Mouse (Mus musculus) kidney, postnatal 0 days (tissue): ENCODE data around the gene Mageb18. TPM values are rescaled to one million over a fixed set of nuclear protein-coding genes. Genes with fewer than 3 reads are reported as not detected.

ENCODE experiments used
- ATAC-seq: fragments of 200-750 bp; cut with Nextera tagmentation; replicated peaks from 2 replicates; pipeline ENCODE4 v1.8.0; 2017; ENCODE audit warnings: low read depth, moderate number of reproducible peaks, moderate TSS enrichment, moderate library complexity; ENCODE audit not compliant: low FRiP score
- DNase-seq: peaks from one replicate; pipeline ENCODE4 v3.0.0-alpha.2; 2016; ENCODE audit warnings: low spot score
- H3K27ac ChIP-seq: fragments of 300-500 bp; sonication (generic); 2 replicates; pipeline ENCODE4 v1.5.1; 2014; ENCODE audit warnings: mild to moderate bottlenecking
- H3K27me3 ChIP-seq: fragments of 300-500 bp; sonication (generic); 2 replicates; pipeline ENCODE4 v1.6.1; 2014; ENCODE audit warnings: low read length, mixed read lengths; ENCODE audit not compliant: insufficient read depth
- H3K36me3 ChIP-seq: fragments of 300-500 bp; sonication (generic); 2 replicates; pipeline ENCODE4 v1.6.1; 2014; ENCODE audit warnings: low read length, mixed read lengths; ENCODE audit not compliant: insufficient read depth
- H3K4me1 ChIP-seq: fragments of 300-500 bp; sonication (generic); replicated peaks from 2 replicates; pipeline ENCODE4 v1.6.1; 2014; ENCODE audit warnings: antibody characterized with exemption, low read length, mixed read lengths; ENCODE audit not compliant: insufficient read depth
- H3K4me2 ChIP-seq: fragments of 300-500 bp; sonication (generic); 2 replicates; pipeline ENCODE4 v1.6.1; 2014; ENCODE audit warnings: mild to moderate bottlenecking, low read length, moderate library complexity, mixed read lengths
- H3K4me3 ChIP-seq: fragments of 300-500 bp; sonication (generic); replicated peaks from 2 replicates; pipeline ENCODE4 v1.5.1; 2014; ENCODE audit warnings: low read depth, low read length
- H3K9ac ChIP-seq: fragments of 300-500 bp; sonication (generic); 2 replicates; pipeline ENCODE4 v1.6.1; 2014; ENCODE audit warnings: low read depth, low read length
- H3K9me3 ChIP-seq: fragments of 300-500 bp; sonication (generic); replicated peaks from 2 replicates; pipeline ENCODE4 v1.6.1; 2016; ENCODE audit warnings: low read length, inconsistent platforms, mixed read lengths
- CTCF ChIP-seq: IDR thresholded peaks from 2 replicates; pipeline ENCODE4 v1.5.1; 2016; ENCODE audit warnings: antibody characterized with exemption, low read depth, mild to moderate bottlenecking, moderate library complexity
- WGBS: fragments of 180-500 bp; shearing (Covaris S2); extraction: QIAGEN DNeasy Blood & Tissue Kit; methylation state at CpG from one replicate; pipeline ENCODE4 v1.1.7; 2014; 5-methylcytosine and 5-hydroxymethylcytosine counted together
- polyA plus RNA-seq: library from polyadenylated mRNA; unstranded; fragments of >200 nt; fragmentation: Nextera tagmentation; extraction: Ambion mirVana; gene quantifications from 2 replicates; pipeline ENCODE4 v1.2.1, GENCODE M21; 2015

Mageb18 gene
- polyA plus RNA-seq, 1 experiment from 2014 or later: not detected

DNA sequence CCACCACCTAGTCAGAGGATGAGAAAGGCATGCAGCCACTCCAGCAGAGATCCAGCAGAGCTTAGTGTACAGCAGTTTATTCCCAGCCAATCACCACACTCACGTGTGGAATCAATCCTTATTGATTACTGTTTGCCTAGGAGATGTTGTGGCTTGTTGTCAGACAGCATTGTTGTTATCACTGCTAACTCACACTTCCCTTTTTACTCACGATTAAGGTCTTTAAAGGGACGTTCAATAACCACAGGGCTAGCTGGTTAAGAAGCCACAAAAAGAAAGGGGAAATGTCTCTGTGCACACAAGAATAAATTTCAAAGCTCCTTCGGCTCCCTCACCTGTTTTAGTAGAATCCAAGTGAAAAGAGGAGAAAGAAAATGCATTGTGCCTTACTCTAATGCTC lies 134.6 kb downstream of the Mageb18 start:
- DNase-seq (no peak), ATAC-seq (no peak)
- H3K27me3 ChIP-seq: no peaks in the 10 kb centered on the region
- no peaks in the 10 kb centered on the region for H3K36me3 ChIP-seq
- H3K9me3 ChIP-seq: no peaks in the 10 kb centered on the region
- no peak overlapping the region for H3K4me2 ChIP-seq
- H3K27ac ChIP-seq: no peak overlapping the region
- TF ChIP-seq CTCF: no peak
- 59% methylated on average over 4 of the region's 4 CpGs for WGBS
- H3K4me3 ChIP-seq: no peak overlapping the region
- H3K9ac ChIP-seq: no peak overlapping the region
- no peaks in the 10 kb centered on the region for H3K4me1 ChIP-seq

DNA sequence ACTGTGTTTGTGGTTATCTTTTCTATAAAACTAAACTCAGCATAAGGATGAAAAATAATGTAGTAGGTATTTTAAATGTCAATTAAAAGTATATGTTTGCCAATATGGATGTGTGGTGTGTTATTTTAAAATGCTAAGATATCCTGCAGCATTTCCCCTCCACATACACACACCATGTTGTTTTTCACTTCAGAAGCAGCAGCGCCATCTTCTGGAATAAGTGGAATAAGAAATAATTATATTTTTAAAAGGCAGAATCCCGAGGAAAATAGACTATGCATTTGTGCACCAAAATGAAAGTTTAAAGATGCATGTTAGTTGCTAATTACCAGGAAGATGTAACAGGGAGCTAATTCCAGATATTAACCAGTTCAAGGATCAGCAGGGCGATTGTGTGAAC lies 138.9 kb downstream of the Mageb18 start:
- Histone ChIP-seq H3K4me1 (no peaks in the 10 kb centered on the region), H3K27me3 (no peaks in the 10 kb centered on the region), H3K9me3 (no peaks in the 10 kb centered on the region), H3K9ac (no peak overlapping the region), H3K4me3 (no peak overlapping the region), H3K36me3 (no peaks in the 10 kb centered on the region), H3K27ac (no peak overlapping the region), H3K4me2 (no peak overlapping the region)
- WGBS: 47% methylated on average over 3 of the region's 3 CpGs
- peak; percentile 3 for DNase-seq
- ATAC-seq: no peak
- TF ChIP-seq CTCF: peak; percentile 49

DNA sequence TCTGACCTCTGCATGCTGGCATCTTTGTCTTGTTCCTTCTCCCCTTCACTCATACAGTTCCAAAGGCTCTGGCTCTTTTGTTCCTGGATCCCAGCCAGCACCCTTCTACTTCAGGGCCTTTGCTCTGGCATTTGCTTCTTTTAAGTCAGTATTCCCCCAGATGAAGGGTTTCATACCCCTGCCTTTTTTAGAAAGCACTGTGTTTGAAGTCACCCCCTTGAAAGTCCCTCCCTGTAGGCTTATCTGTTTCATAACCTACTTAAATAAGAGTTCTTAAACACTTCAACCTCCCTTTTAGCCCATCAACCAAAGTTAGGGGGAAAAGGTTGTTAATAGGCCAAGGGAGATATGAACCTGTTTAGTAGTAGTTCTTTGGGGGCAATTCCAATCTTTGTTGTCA lies 212.0 kb downstream of the Mageb18 start:
- DNase-seq (no peak), ATAC-seq (no peak)
- H3K4me3 ChIP-seq: no peak overlapping the region
- no peak overlapping the region for H3K4me2 ChIP-seq
- no peaks in the 10 kb centered on the region for H3K27me3 ChIP-seq
- H3K4me1 ChIP-seq: no peaks in the 10 kb centered on the region
- no peak for TF ChIP-seq CTCF
- H3K27ac ChIP-seq: no peak overlapping the region
- no peak overlapping the region for H3K9ac ChIP-seq
- no peaks in the 10 kb centered on the region for H3K36me3 ChIP-seq
- H3K9me3 ChIP-seq: no peaks in the 10 kb centered on the region

DNA sequence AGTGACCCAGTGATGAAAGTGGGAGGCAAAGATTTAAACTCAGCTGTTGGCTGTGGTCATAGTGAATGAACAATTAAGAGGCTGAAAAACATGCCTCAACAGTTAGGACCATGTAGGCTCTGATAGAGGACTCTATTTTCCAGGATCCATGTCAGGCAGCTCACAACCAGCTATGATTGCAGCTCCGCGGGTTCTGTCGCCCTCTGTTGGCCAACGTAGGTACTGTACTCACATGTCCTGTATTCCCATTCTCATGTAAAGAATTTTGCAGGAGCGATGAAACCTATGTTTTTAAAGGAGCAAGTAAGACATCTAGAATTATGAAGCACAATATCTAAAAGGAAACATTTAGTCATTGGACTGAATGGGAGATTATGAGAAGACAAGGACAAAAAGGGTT lies 256.4 kb downstream of the Mageb18 start:
- no peaks in the 10 kb centered on the region for H3K4me1 ChIP-seq
- no peaks in the 10 kb centered on the region for H3K9me3 ChIP-seq
- H3K4me2 ChIP-seq: no peak overlapping the region
- H3K9ac ChIP-seq: no peak overlapping the region
- WGBS: 20% methylated on average over 5 of the region's 5 CpGs
- no peak overlapping the region for H3K4me3 ChIP-seq
- no peaks in the 10 kb centered on the region for H3K27me3 ChIP-seq
- ATAC-seq (no peak), DNase-seq (peak; percentile 31)
- H3K36me3 ChIP-seq: no peaks in the 10 kb centered on the region
- H3K27ac ChIP-seq: no peak overlapping the region
- peak; percentile 76 for TF ChIP-seq CTCF

DNA sequence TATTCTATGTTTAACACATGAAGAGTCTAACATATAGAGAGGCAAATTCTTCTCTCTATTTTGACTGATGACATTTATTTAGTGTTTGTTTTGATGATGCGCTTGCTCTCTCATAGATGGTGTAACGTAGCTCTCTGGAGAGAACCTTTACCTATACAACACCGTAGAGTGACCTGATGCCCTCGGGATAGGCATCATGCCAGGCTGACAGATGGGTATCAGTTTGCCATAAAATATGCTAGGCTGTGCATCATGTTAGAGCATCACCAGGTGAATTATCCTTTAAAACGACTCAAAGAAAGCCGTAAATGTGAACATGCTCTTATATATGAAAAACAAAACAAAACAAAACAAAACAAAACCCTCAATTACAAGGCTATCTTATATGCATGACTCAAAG lies 258.5 kb downstream of the Mageb18 start:
- no peak for TF ChIP-seq CTCF
- H3K4me1 ChIP-seq: no peaks in the 10 kb centered on the region
- no peak for DNase-seq
- no peaks in the 10 kb centered on the region for H3K36me3 ChIP-seq
- WGBS: 82% methylated on average over 6 of the region's 6 CpGs
- H3K27ac ChIP-seq: no peak overlapping the region
- H3K9me3 ChIP-seq: no peaks in the 10 kb centered on the region
- H3K9ac ChIP-seq: no peak overlapping the region
- ATAC-seq: no peak
- H3K4me3 ChIP-seq: no peak overlapping the region
- no peak overlapping the region for H3K4me2 ChIP-seq
- no peaks in the 10 kb centered on the region for H3K27me3 ChIP-seq

DNA sequence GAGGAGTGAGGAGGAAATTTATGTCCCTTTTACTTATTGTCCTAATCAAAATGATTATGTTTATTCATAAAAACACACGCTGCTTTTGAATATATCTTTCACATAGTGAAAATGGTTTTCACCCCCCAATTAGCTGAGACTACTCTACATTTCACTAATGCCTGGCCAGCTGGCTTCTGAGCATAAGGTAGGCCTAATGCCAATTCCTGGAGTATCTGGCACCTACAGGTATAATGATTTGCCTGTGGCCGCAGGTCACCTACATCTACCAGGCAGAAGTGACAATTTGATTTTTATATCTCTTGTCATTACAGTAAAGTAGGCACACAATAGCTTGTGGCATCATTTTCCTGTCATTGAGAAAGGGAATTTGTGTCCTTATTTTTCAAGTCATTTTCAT lies 259.8 kb downstream of the Mageb18 start:
- Histone ChIP-seq H3K9me3 (no peaks in the 10 kb centered on the region), H3K4me2 (no peak overlapping the region), H3K9ac (no peak overlapping the region), H3K27me3 (no peaks in the 10 kb centered on the region), H3K4me1 (no peaks in the 10 kb centered on the region), H3K4me3 (no peak overlapping the region), H3K36me3 (no peaks in the 10 kb centered on the region), H3K27ac (no peak overlapping the region)
- DNase-seq (no peak), ATAC-seq (no peak)
- TF ChIP-seq CTCF: no peak
- 88% methylated on average over 2 of the region's 2 CpGs for WGBS

DNA sequence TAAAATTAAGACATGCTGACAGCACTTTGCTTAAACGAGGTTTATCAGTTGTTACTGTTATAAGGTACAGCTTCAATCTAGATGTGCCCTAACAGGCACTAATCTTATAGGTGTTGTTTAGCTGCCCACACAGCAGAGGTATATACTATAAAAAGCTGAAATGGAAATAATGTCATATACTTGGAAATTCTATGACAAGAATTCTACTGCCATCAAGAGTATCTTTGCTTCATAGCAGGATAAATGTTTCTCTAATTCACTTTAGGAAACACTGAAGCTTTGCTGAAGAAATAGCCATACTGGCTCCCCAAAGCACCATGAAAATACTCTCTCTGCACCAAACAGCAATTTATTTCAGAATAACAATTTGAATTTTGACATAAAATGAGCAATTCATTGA lies 265.9 kb downstream of the Mageb18 start:
- ATAC-seq: no peak

More for the DNA sequence above, 265.9 kb downstream of the Mageb18 start:
- H3K27ac ChIP-seq: no peak overlapping the region
- H3K4me2 ChIP-seq: no peak overlapping the region
- no peak for DNase-seq
- H3K4me3 ChIP-seq: no peak overlapping the region
- WGBS: 76% methylated on average over 1 of the region's 1 CpGs
- no peaks in the 10 kb centered on the region for H3K27me3 ChIP-seq
- H3K36me3 ChIP-seq: no peaks in the 10 kb centered on the region
- H3K9ac ChIP-seq: no peak overlapping the region
- no peak for TF ChIP-seq CTCF
- no peaks in the 10 kb centered on the region for H3K4me1 ChIP-seq
- no peaks in the 10 kb centered on the region for H3K9me3 ChIP-seq
